Mouse (Mus musculus) testis, adult 2 months (tissue): Measurements from ENCODE around the gene Gm10181. TPM values are rescaled to one million over a fixed set of nuclear protein-coding genes. Genes with fewer than 3 reads are reported as not detected.
"Not testable (repeated sequence)": the region's sequence is repeated elsewhere in the genome, so short reads cannot be mapped to it uniquely, and the experiment has no call there.

Experiments
- H3K27ac ChIP-seq: fragments of 200-500 bp; 2 replicates; pipeline ENCODE4 v1.5.1; 2012; ENCODE audit warnings: low read depth, low read length; ENCODE audit not compliant: control insufficient read depth, insufficient read depth
- H3K27me3 ChIP-seq: fragments of 200-500 bp; 2 replicates; pipeline ENCODE4 v1.6.1; 2012; ENCODE audit warnings: mild to moderate bottlenecking, low read length, moderate library complexity; ENCODE audit not compliant: control insufficient read depth, insufficient read depth
- H3K36me3 ChIP-seq: fragments of 200-500 bp; 2 replicates; pipeline ENCODE4 v1.6.1; 2012; ENCODE audit warnings: mild to moderate bottlenecking, low read length; ENCODE audit not compliant: control insufficient read depth, insufficient read depth
- H3K4me1 ChIP-seq: fragments of 200-500 bp; 2 replicates; pipeline ENCODE4 v1.6.1; 2012; ENCODE audit warnings: low read length; ENCODE audit not compliant: control insufficient read depth, insufficient read depth
- H3K4me3 ChIP-seq: fragments of 200-500 bp; 2 replicates; pipeline ENCODE4 v1.5.1; 2012; ENCODE audit warnings: low read depth, mild to moderate bottlenecking, low read length, moderate library complexity, mixed read lengths; ENCODE audit not compliant: control insufficient read depth
- CTCF ChIP-seq: fragments of 200-500 bp; IDR thresholded peaks from 2 replicates; pipeline ENCODE4 v1.5.1; 2012; ENCODE audit warnings: low read depth, mild to moderate bottlenecking, inconsistent platforms, low read length, moderate library complexity; ENCODE audit not compliant: control insufficient read depth, insufficient read depth, insufficient replicate concordance
- POLR2A ChIP-seq: fragments of 200-500 bp; IDR thresholded peaks from 2 replicates; pipeline ENCODE4 v1.6.1; 2012; ENCODE audit warnings: low read depth, mild to moderate bottlenecking, inconsistent platforms, low read length, moderate library complexity; ENCODE audit not compliant: control insufficient read depth
- polyA plus RNA-seq: library from polyadenylated mRNA; depleted of rRNA; stranded (reverse); fragments of >200 nt; gene quantifications from 2 replicates; pipeline ENCODE4 v1.2.3, GENCODE M21; 2012; rRNA removed

Gene Gm10181
- polyA plus RNA-seq, 1 experiment, result not detected

GRCm38 (mm10) chr9:25104638-25105037 is 15.4 kb downstream of the Gm10181 start:
- Histone ChIP-seq H3K27ac (no peak overlapping the region), H3K36me3 (peaks cover 1% of the 10 kb centered on the region; the same call in 1 of the 2 replicates), H3K4me1 (no peaks in the 10 kb centered on the region), H3K4me3 (no peak overlapping the region), H3K27me3 (no peaks in the 10 kb centered on the region)
- TF ChIP-seq POLR2A, result no peak
- TF ChIP-seq CTCF, result no peak

- not testable (repeated sequence) for H3K36me3 ChIP-seq, H3K4me1 ChIP-seq, H3K4me3 ChIP-seq, H3K27me3 ChIP-seq, H3K27ac ChIP-seq
These were observed 34.4 kb downstream of the Gm10181 start for GRCm38 (mm10) chr9:25123590-25123989.

GRCm38 (mm10) chr9:25124048-25124447 is 34.8 kb downstream of the Gm10181 start:
- Histone ChIP-seq H3K4me1 (no peaks in the 10 kb centered on the region), H3K4me3 (no peak overlapping the region), H3K27ac (no peak overlapping the region), H3K36me3 (no peaks in the 10 kb centered on the region), H3K27me3 (no peaks in the 10 kb centered on the region)
- TF ChIP-seq POLR2A, result no peak
- no peak for TF ChIP-seq CTCF

GRCm38 (mm10) chr9:25132253-25132652 is 43.0 kb downstream of the Gm10181 start:
- no peaks in the 10 kb centered on the region; the same call in 1 of the 2 replicates for H3K36me3 ChIP-seq
- TF ChIP-seq POLR2A, result no peak
- no peak for TF ChIP-seq CTCF
- H3K27me3 ChIP-seq, result no peaks in the 10 kb centered on the region
- H3K4me3 ChIP-seq, result no peak overlapping the region
- H3K4me1 ChIP-seq, result no peaks in the 10 kb centered on the region
- no peak overlapping the region for H3K27ac ChIP-seq

DNA sequence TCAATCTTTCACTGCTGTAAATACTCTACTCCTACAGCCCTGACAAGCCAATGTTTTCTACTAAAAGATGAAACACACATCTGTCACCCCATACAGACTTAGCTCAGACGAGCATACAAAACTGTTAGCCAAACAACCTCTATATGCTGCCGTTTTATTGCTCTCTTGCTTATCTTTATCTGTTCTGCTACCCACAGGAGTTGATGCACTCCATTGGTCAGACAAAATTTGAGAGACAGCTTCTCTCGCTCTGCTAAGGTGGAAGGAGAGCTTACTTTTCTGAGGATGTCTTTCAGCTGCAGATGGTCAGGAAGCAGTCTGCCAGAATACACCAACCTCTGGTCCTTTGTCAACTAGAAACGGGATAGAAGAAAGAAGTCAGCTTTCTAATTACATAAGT is 43.7 kb downstream of the Gm10181 start:
- H3K4me3 ChIP-seq, result no peak overlapping the region
- no peak overlapping the region for H3K27ac ChIP-seq
- no peak for TF ChIP-seq CTCF
- no peaks in the 10 kb centered on the region for H3K27me3 ChIP-seq
- H3K4me1 ChIP-seq, result no peaks in the 10 kb centered on the region
- H3K36me3 ChIP-seq, result no peaks in the 10 kb centered on the region; the same call in 1 of the 2 replicates

- Histone ChIP-seq H3K27ac (no peak overlapping the region), H3K4me1 (no peaks in the 10 kb centered on the region), H3K27me3 (no peaks in the 10 kb centered on the region), H3K4me3 (no peak overlapping the region), H3K36me3 (no peaks in the 10 kb centered on the region)
- no peak for TF ChIP-seq POLR2A
- no peak for TF ChIP-seq CTCF
These were observed 49.7 kb downstream of the Gm10181 start for GRCm38 (mm10) chr9:25138900-25139299.

Other genes with a start within 250 kb of the Gm10181 start
- 123 and 124 TPM in 2 replicates for gene Herpud2, start 62.4 kb downstream of the Gm10181 start, polyA plus RNA-seq
- 6.2 and 8.8 TPM in 2 replicates for gene Sept7, start 163.0 kb downstream of the Gm10181 start, polyA plus RNA-seq